Mouse (Mus musculus): ENCODE measurements at regions not wholly inside any gene's neighbourhood (a gene's known extent, or its start where the extent isn't known, plus 50 kb on each side); places are given as distances from the start of the nearest gene placed in this dataset.

DNA sequence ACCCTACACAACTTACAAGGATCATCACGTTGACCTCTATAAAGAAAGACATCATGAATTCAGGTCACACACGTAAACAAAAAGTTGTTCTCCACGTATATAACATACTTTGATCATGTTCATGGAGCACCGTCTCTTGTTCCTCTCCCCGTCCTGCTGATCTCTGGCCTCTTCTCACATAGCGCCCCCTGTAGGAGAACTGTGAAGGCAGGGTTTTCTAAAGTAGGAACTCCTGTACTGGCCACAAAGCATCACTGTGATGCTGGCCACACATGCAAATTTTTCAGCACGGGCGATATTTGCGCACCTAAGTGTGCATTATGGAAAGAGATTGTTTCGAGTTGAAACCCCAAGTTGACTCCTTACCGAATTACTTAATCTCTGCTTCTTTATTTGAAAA lies 51.9 kb upstream of the Pja2 start (continued):
- no peak for TF ChIP-seq ZC3H11A (IDR thresholded peaks at IDR 0.05; ENCODE audit: low read depth, low read length)
- TF ChIP-seq ZNF384 (IDR thresholded peaks at IDR 0.05; ENCODE audit: low read depth, low read length): no peak
- TF ChIP-seq KAT2A (IDR thresholded peaks at IDR 0.05; ENCODE audit: insufficient replicate concordance, low read length): no peak
- no peak for TF ChIP-seq MXI1 (IDR thresholded peaks at IDR 0.05; ENCODE audit: low read depth, low read length)
- no peak for TF ChIP-seq RCOR1 (conservative IDR thresholded peaks at IDR 0.05; ENCODE audit: low read depth, low read length)
- TF ChIP-seq JUND (conservative IDR thresholded peaks at IDR 0.05; ENCODE audit: low read depth, low read length): no peak
- no peak for TF ChIP-seq NRF1 (IDR thresholded peaks at IDR 0.05; ENCODE audit: low read depth, low read length)
- no peak for TF ChIP-seq HCFC1 (IDR thresholded peaks at IDR 0.05; ENCODE audit: low read depth, low read length)
- TF ChIP-seq CHD1 (IDR thresholded peaks at IDR 0.05; ENCODE audit: low read depth, low read length): no peak

GRCm38 (mm10) chr17:64390349-64390748 lies 58.6 kb upstream of the Pja2 start:
- no peaks in the 10 kb centered on the region for H3K36me3 ChIP-seq (replicated peaks in 1 of 2; ENCODE audit: control insufficient read depth in 1 of 2, insufficient read depth in 1 of 2, low read length in 1 of 2)
- H3K4me2 ChIP-seq (ENCODE audit: insufficient read depth, low read depth, poor library complexity, severe bottlenecking): no peak overlapping the region
- H3K27me3 ChIP-seq (replicated peaks): no peaks in the 10 kb centered on the region
- no peaks in the 10 kb centered on the region for H3K79me2 ChIP-seq (replicated peaks; ENCODE audit: control insufficient read depth, extremely low read depth, insufficient read depth, poor library complexity, severe bottlenecking)
- TF ChIP-seq MEF2A (IDR thresholded peaks at IDR 0.05; ENCODE audit: borderline replicate concordance, low read depth, low read length) (no peak), TBP (conservative IDR thresholded peaks at IDR 0.05; ENCODE audit: low read depth, low read length) (no peak), POLR2A (IDR thresholded peaks at IDR 0.05; ENCODE audit: low read depth, low read length) (no peak), PAX5 (IDR thresholded peaks at IDR 0.05; ENCODE audit: low read length) (no peak), MAFK (IDR thresholded peaks at IDR 0.05; ENCODE audit: insufficient replicate concordance, low read length) (no peak), NELFE (IDR thresholded peaks at IDR 0.05; ENCODE audit: low read depth, low read length) (no peak), BHLHE40 (IDR thresholded peaks at IDR 0.05; ENCODE audit: low read depth, low read length) (no peak), MYC (IDR thresholded peaks at IDR 0.05; ENCODE audit: low read depth, low read length) (no peak), USF2 (conservative IDR thresholded peaks at IDR 0.05; ENCODE audit: low read depth, low read length) (no peak), CHD2 (IDR thresholded peaks at IDR 0.05; ENCODE audit: low read length) (no peak), MAX (IDR thresholded peaks at IDR 0.05; ENCODE audit: low read length) (no peak), POLR2AphosphoS2 (IDR thresholded peaks at IDR 0.05; ENCODE audit: low read depth, low read length) (no peak), MXI1 (IDR thresholded peaks at IDR 0.05; ENCODE audit: low read depth, low read length) (no peak), TCF12 (IDR thresholded peaks at IDR 0.05; ENCODE audit: low read depth, low read length) (no peak), ZC3H11A (IDR thresholded peaks at IDR 0.05; ENCODE audit: low read depth, low read length) (no peak), RAD21 (IDR thresholded peaks at IDR 0.05; ENCODE audit: low read depth, low read length) (no peak), ELF1 (IDR thresholded peaks at IDR 0.05; ENCODE audit: low read depth, low read length) (no peak), HCFC1 (IDR thresholded peaks at IDR 0.05; ENCODE audit: low read depth, low read length) (no peak), ZKSCAN1 (IDR thresholded peaks at IDR 0.05; ENCODE audit: borderline replicate concordance, low read depth, low read length) (no peak)
- no peak overlapping the region for H3K27ac ChIP-seq (ENCODE audit: insufficient read depth, low read depth)
- dilution Hi-C loops (cut with MboI; ENCODE audit: extremely low pct_ligation_motif_present, extremely low pct_unique_long_range_greater_than_20kb, low sequenced_read_pairs): no loop called here
- no peak overlapping the region for H3K4me3 ChIP-seq (replicated peaks in 1 of 3; ENCODE audit: low read depth in 2 of 3, low read length in 2 of 3, poor library complexity in 1 of 3)
- in situ Hi-C loops (cut with MboI; ENCODE audit: low pct_ligation_motif_present, low pct_unique_long_range_greater_than_20kb, low sequenced_read_pairs): loop anchor here (25.0 kb wide), 2 partner anchors 353 to 428 kb away; no protein-coding TSS in a partner anchor
- H3K4me1 ChIP-seq (ENCODE audit: control insufficient read depth in 1 of 2, insufficient read depth in 2 of 2): no peaks in the 10 kb centered on the region
- no peak overlapping the region for H3K9ac ChIP-seq (ENCODE audit: insufficient read depth, low read depth)
- no peaks in the 10 kb centered on the region for H3K9me3 ChIP-seq (replicated peaks; ENCODE audit: low read length)
- DNase-seq (ENCODE audit: extremely low read depth): no peak
